In the genomic region with DNA sequence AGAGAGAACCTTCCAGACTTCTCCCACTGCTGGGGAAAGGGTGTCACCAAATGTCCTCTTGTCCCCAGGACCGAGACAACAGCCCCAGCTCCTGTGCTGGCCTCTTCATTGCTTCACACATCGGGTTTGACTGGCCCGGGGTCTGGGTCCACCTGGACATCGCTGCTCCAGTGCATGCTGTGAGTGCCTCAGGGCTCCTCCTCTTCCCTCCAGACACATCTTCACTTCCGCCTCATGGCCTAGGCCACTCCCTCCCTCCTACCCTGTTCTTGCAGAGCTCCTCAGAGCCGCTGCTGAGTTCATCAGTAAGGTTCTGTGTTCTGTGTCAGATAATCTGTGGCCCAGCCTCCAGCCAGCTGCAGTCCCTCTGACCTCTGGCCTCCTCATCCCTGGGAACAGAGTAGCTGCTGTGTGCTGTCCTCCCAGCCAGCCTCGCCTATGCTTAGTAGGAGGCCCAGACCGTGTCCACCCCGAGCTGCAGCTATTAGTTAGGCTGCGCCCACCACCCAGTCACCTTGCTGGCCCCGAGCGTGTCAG, we compare ENCODE assay signal across 15 mouse cellular contexts. TPM values are rescaled to one million over a fixed set of nuclear protein-coding genes. Genes with fewer than 3 reads are reported as not detected.
DNase-seq lines count a peak whose midpoint lies in the region; ATAC-seq and TF ChIP-seq lines count a peak whose summit lies in the region.
"Had no signal": no experiment of that assay in that cellular context is flagged by ENCODE, and none has a peak within 500 bp of the region (broad histone marks: within the 10 kb centered on the region; RNA-seq: fewer than 3 reads in every experiment).

No protein-coding gene starts in this region.

- H3K4me2 ChIP-seq in heart, embryonic 12.5 days: no peak overlapping the region
- H3K4me2 ChIP-seq in lung, embryonic 14.5 days: no peak overlapping the region
- H3K4me2 ChIP-seq: embryonic facial prominence, embryonic 12.5 days; hindbrain, embryonic 15.5 days; midbrain, embryonic 13.5 days had no signal

- no peak for DNase-seq in heart, postnatal 10 days
- DNase-seq in lung, embryonic 14.5 days: no peak
- no peak for DNase-seq in lung, postnatal 36 days
- DNase-seq in urinary bladder, adult 2 months (ENCODE audit: low spot score): peak; percentile 20
- DNase-seq in urinary bladder, postnatal 10 days (ENCODE audit: low spot score): no peak
- DNase-seq in spleen, postnatal 14 days (ENCODE audit: low spot score in 2 of 2): no peak
- DNase-seq: cerebellum, adult 8-10 months; retina, postnatal 1 day had no signal

- H3K36me3 ChIP-seq in heart, embryonic 12.5 days: peaks cover 86% of the 10 kb centered on the region
- H3K36me3 ChIP-seq in lung, embryonic 14.5 days (ENCODE audit: insufficient read depth): peaks cover 77% of the 10 kb centered on the region

- intact Hi-C loops in heart, postnatal 10 days (cut with DNase I): no loop called here

- peaks cover 7% of the 10 kb centered on the region for H3K4me1 ChIP-seq in heart, embryonic 12.5 days (replicated peaks)
- peaks cover 1% of the 10 kb centered on the region; the same call in 1 of the 2 replicates for H3K4me1 ChIP-seq in lung, embryonic 14.5 days (ENCODE audit: insufficient read depth)

- no peak overlapping the region for H3K4me3 ChIP-seq in heart, embryonic 12.5 days
- H3K4me3 ChIP-seq in lung, embryonic 14.5 days (ENCODE audit: low read depth, low read length): no peak overlapping the region
- H3K4me3 ChIP-seq: embryonic facial prominence, embryonic 12.5 days; hindbrain, embryonic 15.5 days; midbrain, embryonic 13.5 days; myocyte had no signal

- peak; percentile 24; the same call in 1 of the 2 replicates for ATAC-seq in heart, embryonic 12.5 days (ENCODE audit: insufficient number of reproducible peaks, low FRiP score)
- peak; percentile 21; the same call in 1 of the 2 replicates for ATAC-seq in lung, embryonic 14.5 days (ENCODE audit: insufficient read depth)
- ATAC-seq: forebrain, embryonic 16.5 days; intestine, embryonic 16.5 days; midbrain, embryonic 13.5 days had no signal

- WGBS in heart, embryonic 12.5 days: 83% methylated on average over 12 of the region's 12 CpGs
- 73% methylated on average over 12 of the region's 12 CpGs for WGBS in lung, embryonic 14.5 days

- no peak overlapping the region for H3K27ac ChIP-seq in heart, embryonic 12.5 days (ENCODE audit: poor library complexity, severe bottlenecking)
- no peak overlapping the region for H3K27ac ChIP-seq in lung, embryonic 14.5 days (ENCODE audit: low read depth)
- H3K27ac ChIP-seq: embryonic facial prominence, embryonic 12.5 days; hindbrain, embryonic 15.5 days; midbrain, embryonic 13.5 days had no signal

- peaks cover 19% of the 10 kb centered on the region for H3K9me3 ChIP-seq in heart, embryonic 12.5 days (replicated peaks)
- H3K9me3 ChIP-seq in lung, embryonic 14.5 days (ENCODE audit: low read depth, low read length): no peaks in the 10 kb centered on the region
- H3K9me3 ChIP-seq: hindbrain, embryonic 15.5 days had no signal

- no peaks in the 10 kb centered on the region for H3K27me3 ChIP-seq in heart, embryonic 12.5 days (replicated peaks)
- H3K27me3 ChIP-seq in lung, embryonic 14.5 days (ENCODE audit: insufficient read depth, low read length): no peaks in the 10 kb centered on the region
- H3K27me3 ChIP-seq: embryonic facial prominence, embryonic 12.5 days; hindbrain, embryonic 15.5 days; midbrain, embryonic 13.5 days had no signal

- TF ChIP-seq CTCF in lung, embryonic 14.5 days (IDR thresholded peaks at IDR 0.05; ENCODE audit: low read depth): no peak

- H3K9ac ChIP-seq in heart, embryonic 12.5 days: no peak overlapping the region
- H3K9ac ChIP-seq in lung, embryonic 14.5 days: no peak overlapping the region
- H3K9ac ChIP-seq: embryonic facial prominence, embryonic 12.5 days; hindbrain, embryonic 15.5 days; midbrain, embryonic 13.5 days had no signal

RNA-seq across cellular contexts. Expression of a gene that starts 11.3 kb away (rescaled TPM):
- 45.5 and 46.1 TPM in 2 replicates for polyA plus RNA-seq in heart, embryonic 12.5 days (2016; fragmentation: Nextera tagmentation; extraction: Ambion mirVana)
- total RNA-seq in heart, postnatal 10 days (2021): 10 to 100 TPM; 60.5 to 63.0 TPM
- polyA plus RNA-seq in lung, embryonic 14.5 days (2014; fragmentation: Nextera tagmentation; extraction: Ambion mirVana): 56.5 and 56.8 TPM in 2 replicates
- polyA plus RNA-seq in urinary bladder, adult 2 months (2012; rRNA removed): 80.8 and 95.4 TPM in 2 replicates

RNA-seq across cellular contexts. Expression of a gene that starts 45.4 kb away (rescaled TPM):
- 10.5 and 11.2 TPM in 2 replicates for polyA plus RNA-seq in heart, embryonic 12.5 days (2016; fragmentation: Nextera tagmentation; extraction: Ambion mirVana)
- total RNA-seq in heart, postnatal 10 days (2021): 10 to 100 TPM; 35.3 to 38.7 TPM
- 9.6 and 10.3 TPM in 2 replicates for polyA plus RNA-seq in lung, embryonic 14.5 days (2014; fragmentation: Nextera tagmentation; extraction: Ambion mirVana)
- polyA plus RNA-seq in urinary bladder, adult 2 months (2012; rRNA removed): 50.6 and 51.9 TPM in 2 replicates
